Mouse (Mus musculus) kidney, embryonic 14.5 days (tissue): ENCODE data around the gene Tmem203. TPM values are rescaled to one million over a fixed set of nuclear protein-coding genes. Genes with fewer than 3 reads are reported as not detected.

Source experiments
- ATAC-seq: fragments of 200-750 bp; cut with Nextera tagmentation; 2 replicates; pipeline ENCODE4 v1.8.0; 2017; ENCODE audit warnings: moderate number of reproducible peaks, mild to moderate bottlenecking, moderate TSS enrichment, moderate library complexity; ENCODE audit not compliant: low FRiP score, low TSS enrichment
- H3K27ac ChIP-seq: fragments of 300-500 bp; sonication (generic); 2 replicates; pipeline ENCODE4 v1.5.1; 2014; ENCODE audit warnings: low read depth, mild to moderate bottlenecking, low read length, moderate library complexity, mixed read lengths
- H3K27me3 ChIP-seq: fragments of 300-500 bp; sonication (generic); 2 replicates; pipeline ENCODE4 v1.6.1; 2014; ENCODE audit warnings: mild to moderate bottlenecking, low read length; ENCODE audit not compliant: control insufficient read depth, insufficient read depth
- H3K36me3 ChIP-seq: fragments of 300-500 bp; sonication (generic); 2 replicates; pipeline ENCODE4 v1.6.1; 2014; ENCODE audit warnings: low read length, mixed read lengths; ENCODE audit not compliant: control insufficient read depth, insufficient read depth
- H3K4me1 ChIP-seq: fragments of 300-500 bp; sonication (generic); 2 replicates; pipeline ENCODE4 v1.6.1; 2014; ENCODE audit warnings: low read length, mixed read lengths; ENCODE audit not compliant: control insufficient read depth, insufficient read depth
- H3K4me2 ChIP-seq: fragments of 300-500 bp; sonication (generic); replicated peaks from 2 replicates; pipeline ENCODE4 v1.6.1; 2014; ENCODE audit warnings: low read depth, mild to moderate bottlenecking, low read length
- H3K4me3 ChIP-seq: fragments of 300-500 bp; sonication (generic); 2 replicates; pipeline ENCODE4 v1.5.1; 2014; ENCODE audit warnings: mild to moderate bottlenecking, low read length
- H3K9ac ChIP-seq: fragments of 300-500 bp; sonication (generic); 2 replicates; pipeline ENCODE4 v1.6.1; 2014; ENCODE audit warnings: low read depth, mild to moderate bottlenecking, low read length, moderate library complexity
- H3K9me3 ChIP-seq: fragments of 300-500 bp; sonication (generic); 2 replicates; pipeline ENCODE4 v1.6.1; 2016; ENCODE audit warnings: low read length; ENCODE audit not compliant: control insufficient read depth
- WGBS: fragments of 180-500 bp; shearing (Covaris S2); extraction: QIAGEN DNeasy Blood & Tissue Kit; methylation state at CpG from one replicate; pipeline ENCODE4 v1.1.7; 2014; 5-methylcytosine and 5-hydroxymethylcytosine counted together
- polyA plus RNA-seq: library from polyadenylated mRNA; unstranded; fragments of >200 nt; fragmentation: Nextera tagmentation; extraction: Ambion mirVana; gene quantifications from 2 replicates; pipeline ENCODE4 v1.2.1, GENCODE M21; 2014

The Tmem203 gene
- polyA plus RNA-seq, 1 experiment from 2014 or later, result 17.0 TPM

- H3K36me3 ChIP-seq, result peaks cover 6% of the 10 kb centered on the region
- 2% methylated on average over 54 of the region's 54 CpGs for WGBS
- H3K9me3 ChIP-seq, result no peaks in the 10 kb centered on the region
- peaks cover 10% of the 10 kb centered on the region; the same call in 1 of the 2 replicates for H3K4me1 ChIP-seq
- peak overlapping the region; percentile 21 for H3K4me3 ChIP-seq
- H3K27me3 ChIP-seq, result peaks cover 58% of the 10 kb centered on the region
- H3K4me2 ChIP-seq, result peak overlapping the region; percentile 25
- no peak for ATAC-seq
- H3K9ac ChIP-seq, result no peak overlapping the region
- H3K27ac ChIP-seq, result no peak overlapping the region
Measured at GRCm38 (mm10) chr2:25290101-25290815, 35.0 kb downstream of the Tmem203 start.

- Histone ChIP-seq H3K4me2 (peak overlapping the region; percentile 25), H3K4me1 (peaks cover 10% of the 10 kb centered on the region; the same call in 1 of the 2 replicates), H3K9me3 (no peaks in the 10 kb centered on the region), H3K27ac (no peak overlapping the region), H3K36me3 (peaks cover 1% of the 10 kb centered on the region), H3K4me3 (peak overlapping the region; percentile 21), H3K27me3 (peaks cover 58% of the 10 kb centered on the region), H3K9ac (no peak overlapping the region)
- WGBS, result 1% methylated on average over 18 of the region's 18 CpGs
- no peak for ATAC-seq
Measured at GRCm38 (mm10) chr2:25290816-25291130, 35.5 kb downstream of the Tmem203 start.

DNA sequence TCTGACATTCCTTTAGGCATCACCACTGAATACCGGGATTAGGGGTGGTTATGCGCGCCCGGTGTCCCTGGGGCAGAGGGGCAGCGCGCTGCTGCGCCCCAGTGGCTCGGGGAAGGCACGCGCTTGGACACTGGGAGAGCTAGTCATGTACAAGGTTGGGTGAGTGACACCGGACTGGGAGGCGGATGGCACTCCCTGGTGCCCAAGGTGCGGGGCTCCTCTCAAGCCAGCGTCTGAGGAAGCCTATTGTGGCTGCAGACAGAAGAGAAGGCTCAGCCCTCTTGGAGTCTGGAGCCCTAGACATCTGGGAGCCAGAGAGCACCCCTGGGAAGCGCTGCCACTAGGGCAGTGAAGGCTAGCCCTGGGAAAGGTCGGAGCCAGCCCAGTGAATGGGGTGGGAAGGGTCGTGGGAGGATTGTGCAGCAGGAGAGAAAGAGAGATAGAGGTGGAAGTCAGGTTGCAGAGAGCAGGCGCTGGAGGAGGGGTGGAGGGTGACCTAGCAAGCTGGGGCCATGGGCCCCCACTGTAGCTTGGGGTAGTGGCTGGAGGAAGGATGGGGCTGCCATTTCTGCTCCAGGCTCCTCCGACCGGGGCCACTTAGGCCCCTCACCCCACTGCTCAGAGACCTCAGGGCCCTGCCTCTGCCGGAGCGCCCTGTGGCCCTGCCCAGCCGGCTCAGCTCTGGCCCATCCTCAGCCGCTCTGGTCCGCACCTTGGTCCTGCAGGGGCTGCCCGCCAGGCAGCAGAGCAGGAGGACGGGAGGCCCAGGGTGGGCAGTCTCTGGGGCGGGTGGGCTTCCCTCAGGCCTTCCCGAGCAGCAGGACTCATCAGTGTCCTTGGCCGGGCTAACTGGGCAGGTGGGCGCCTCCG, 36.2 kb downstream of the Tmem203 start:
- peaks cover 10% of the 10 kb centered on the region; the same call in 1 of the 2 replicates for H3K4me1 ChIP-seq
- no peaks in the 10 kb centered on the region for H3K36me3 ChIP-seq
- H3K27me3 ChIP-seq, result peaks cover 58% of the 10 kb centered on the region
- peak overlapping the region; percentile 28 for H3K4me3 ChIP-seq
- ATAC-seq, result 0 out of 2 replicates have a peak, but pooled peaks have one; percentile 30
- H3K4me2 ChIP-seq, result no peak overlapping the region
- no peak overlapping the region for H3K27ac ChIP-seq
- WGBS, result 7% methylated on average over 32 of the region's 32 CpGs
- no peaks in the 10 kb centered on the region for H3K9me3 ChIP-seq
- H3K9ac ChIP-seq, result no peak overlapping the region

DNA sequence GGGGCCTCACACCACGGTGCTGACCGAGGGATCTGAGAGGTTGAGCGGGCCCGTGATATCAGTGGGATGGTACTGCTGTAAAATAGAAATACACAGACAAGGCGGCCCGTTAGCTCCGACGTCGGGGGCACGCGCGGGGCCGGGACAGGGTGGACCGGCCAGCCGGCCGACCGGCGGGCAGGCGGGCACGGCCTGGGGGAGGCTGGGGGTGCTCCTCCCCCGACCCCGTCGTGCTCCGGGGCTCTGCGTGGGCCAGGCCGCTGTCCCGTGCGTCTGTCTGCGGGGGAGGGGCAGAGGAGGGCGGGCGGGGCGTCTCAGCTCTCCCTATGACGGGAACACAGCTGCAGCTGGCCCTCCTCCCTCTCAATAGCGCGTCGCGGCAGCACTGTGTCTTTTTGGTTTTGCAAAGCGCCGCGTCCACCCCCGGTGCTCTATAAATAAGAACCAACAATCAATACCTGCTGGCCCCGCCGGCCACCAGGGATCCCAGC, 36.9 kb downstream of the Tmem203 start:
- H3K4me1 ChIP-seq, result peaks cover 10% of the 10 kb centered on the region; the same call in 1 of the 2 replicates
- 2% methylated on average over 21 of the region's 43 CpGs for WGBS

GRCm38 (mm10) chr2:25292856-25293255, 37.6 kb downstream of the Tmem203 start:
- WGBS, result 0% methylated on average over 1 of the region's 1 CpGs
- H3K4me3 ChIP-seq, result peak overlapping the region; percentile 28; the same call in 1 of the 2 replicates
- H3K4me2 ChIP-seq, result peak overlapping the region; percentile 44; the same call in 1 of the 2 replicates
- no peak overlapping the region for H3K9ac ChIP-seq
- ATAC-seq, result no peak
- peaks cover 10% of the 10 kb centered on the region; the same call in 1 of the 2 replicates for H3K4me1 ChIP-seq
- H3K27ac ChIP-seq, result no peak overlapping the region
- H3K27me3 ChIP-seq, result peaks cover 62% of the 10 kb centered on the region
- no peaks in the 10 kb centered on the region for H3K9me3 ChIP-seq
- no peaks in the 10 kb centered on the region for H3K36me3 ChIP-seq

More for the DNA sequence above, 36.9 kb downstream of the Tmem203 start:
- no peak overlapping the region for H3K27ac ChIP-seq
- no peaks in the 10 kb centered on the region for H3K36me3 ChIP-seq
- peaks cover 60% of the 10 kb centered on the region for H3K27me3 ChIP-seq
- peak overlapping the region; percentile 44 for H3K4me2 ChIP-seq
- no peaks in the 10 kb centered on the region for H3K9me3 ChIP-seq
- H3K9ac ChIP-seq, result no peak overlapping the region
- peak; percentile 16; the same call in 1 of the 2 replicates for ATAC-seq
- peak overlapping the region; percentile 28 for H3K4me3 ChIP-seq

DNA sequence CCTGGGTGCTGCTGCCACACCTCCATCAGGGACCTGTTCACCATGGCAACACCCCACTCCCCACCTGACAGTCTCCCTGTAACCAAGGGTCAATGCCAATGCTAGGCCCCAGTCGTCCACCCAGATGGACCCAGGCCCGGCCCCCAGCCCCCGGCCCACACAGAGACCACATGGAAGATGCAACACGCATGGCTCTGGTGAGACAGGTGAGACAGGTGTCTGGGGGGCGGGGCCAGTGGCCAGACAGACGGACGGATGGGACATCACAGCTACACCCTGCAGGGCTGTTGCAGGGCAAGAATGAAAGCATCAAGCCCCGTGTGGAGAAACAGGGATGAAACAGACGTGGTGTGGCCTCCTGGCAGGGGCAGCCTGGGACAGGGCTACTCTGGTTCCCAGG, 38.5 kb downstream of the Tmem203 start:
- H3K27ac ChIP-seq, result no peak overlapping the region
- no peak for ATAC-seq
- 75% methylated on average over 9 of the region's 9 CpGs for whole genome bisulfite sequencing
- H3K4me1 ChIP-seq, result peaks cover 10% of the 10 kb centered on the region; the same call in 1 of the 2 replicates
- H3K4me2 ChIP-seq, result no peak overlapping the region
- no peak overlapping the region for H3K4me3 ChIP-seq
- no peaks in the 10 kb centered on the region for H3K36me3 ChIP-seq
- no peaks in the 10 kb centered on the region for H3K9me3 ChIP-seq
- no peak overlapping the region for H3K9ac ChIP-seq
- peaks cover 54% of the 10 kb centered on the region for H3K27me3 ChIP-seq

DNA sequence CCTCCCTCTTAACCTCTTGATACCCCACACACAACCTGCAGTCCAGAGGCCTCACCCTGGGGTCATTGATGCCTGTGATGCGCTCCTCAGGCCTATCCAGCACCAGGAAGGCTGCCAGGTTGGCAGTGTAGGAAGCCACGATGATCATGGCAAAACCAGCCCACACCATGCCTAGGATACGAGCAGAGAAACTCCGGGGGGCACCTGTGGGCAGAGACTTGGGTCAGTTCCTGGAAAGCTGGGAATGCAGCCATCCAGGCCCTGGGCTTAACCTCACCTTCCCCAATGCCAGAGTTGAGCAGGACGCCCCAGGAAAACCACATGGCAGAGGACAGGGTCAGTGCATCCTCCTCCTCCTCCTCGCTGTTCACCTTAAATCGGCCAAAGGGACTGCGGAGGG, 41.9 kb downstream of the Tmem203 start:
- Histone ChIP-seq H3K4me1 (peaks cover 7% of the 10 kb centered on the region; the same call in 1 of the 2 replicates), H3K9ac (no peak overlapping the region), H3K4me2 (no peak overlapping the region), H3K36me3 (no peaks in the 10 kb centered on the region), H3K27me3 (peaks cover 20% of the 10 kb centered on the region), H3K4me3 (no peak overlapping the region), H3K27ac (no peak overlapping the region), H3K9me3 (no peaks in the 10 kb centered on the region)
- no peak for ATAC-seq
- 76% methylated on average over 8 of the region's 8 CpGs for WGBS

DNA sequence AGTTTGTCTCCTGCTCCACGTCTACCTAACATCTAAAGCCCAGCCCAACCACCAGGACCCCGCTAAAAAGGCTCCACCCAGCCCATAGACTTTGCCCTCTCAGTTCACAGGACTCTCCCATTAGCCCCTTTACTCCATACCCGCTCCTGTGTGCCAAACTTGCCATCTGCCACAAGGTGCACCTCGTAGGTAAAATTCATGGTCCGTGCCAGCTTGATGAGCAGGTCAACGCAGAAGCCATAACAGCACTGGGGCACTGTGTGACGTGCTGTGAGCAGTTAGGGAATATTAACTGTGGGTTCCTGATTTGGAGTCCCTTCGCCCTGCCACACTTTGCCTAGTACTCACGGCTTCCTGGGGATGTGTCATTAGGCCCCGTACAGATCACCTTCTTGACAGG, 42.8 kb downstream of the Tmem203 start:
- no peak for ATAC-seq
- H3K27ac ChIP-seq, result no peak overlapping the region
- WGBS, result 79% methylated on average over 10 of the region's 10 CpGs

More for the DNA sequence above, 42.8 kb downstream of the Tmem203 start:
- Histone ChIP-seq H3K9me3 (no peaks in the 10 kb centered on the region), H3K4me1 (no peaks in the 10 kb centered on the region), H3K36me3 (no peaks in the 10 kb centered on the region), H3K4me2 (no peak overlapping the region), H3K4me3 (no peak overlapping the region), H3K9ac (no peak overlapping the region), H3K27me3 (peaks cover 12% of the 10 kb centered on the region)
